Mouse (Mus musculus) mouse trophoblast stem cell (cell line): ENCODE measurements around the gene Tmem51.
"Not testable (repeated sequence)": the region's sequence is repeated elsewhere in the genome, so short reads cannot be mapped to it uniquely, and the experiment has no call there.

Source experiments
- in situ Hi-C, 2 experiments: fragments of 300-500 bp; cut with MseI, MboI; formaldehyde crosslinking; loops; 2 replicates in 1 of 2; 3 replicates in 1 of 2; pipeline ENCODE4 v1.15.1; 2025

Tmem51 gene

GRCm38 (mm10) chr4:142024536-142024935 is 59.6 kb downstream of the Tmem51 start:
- in situ Hi-C loops, result no loop called here

- in situ Hi-C loops, result no loop called here
Measured at GRCm38 (mm10) chr4:142023166-142023565, 60.9 kb downstream of the Tmem51 start.

GRCm38 (mm10) chr4:142017686-142018085 is 66.4 kb downstream of the Tmem51 start:
- in situ Hi-C loops, result no loop called here

DNA sequence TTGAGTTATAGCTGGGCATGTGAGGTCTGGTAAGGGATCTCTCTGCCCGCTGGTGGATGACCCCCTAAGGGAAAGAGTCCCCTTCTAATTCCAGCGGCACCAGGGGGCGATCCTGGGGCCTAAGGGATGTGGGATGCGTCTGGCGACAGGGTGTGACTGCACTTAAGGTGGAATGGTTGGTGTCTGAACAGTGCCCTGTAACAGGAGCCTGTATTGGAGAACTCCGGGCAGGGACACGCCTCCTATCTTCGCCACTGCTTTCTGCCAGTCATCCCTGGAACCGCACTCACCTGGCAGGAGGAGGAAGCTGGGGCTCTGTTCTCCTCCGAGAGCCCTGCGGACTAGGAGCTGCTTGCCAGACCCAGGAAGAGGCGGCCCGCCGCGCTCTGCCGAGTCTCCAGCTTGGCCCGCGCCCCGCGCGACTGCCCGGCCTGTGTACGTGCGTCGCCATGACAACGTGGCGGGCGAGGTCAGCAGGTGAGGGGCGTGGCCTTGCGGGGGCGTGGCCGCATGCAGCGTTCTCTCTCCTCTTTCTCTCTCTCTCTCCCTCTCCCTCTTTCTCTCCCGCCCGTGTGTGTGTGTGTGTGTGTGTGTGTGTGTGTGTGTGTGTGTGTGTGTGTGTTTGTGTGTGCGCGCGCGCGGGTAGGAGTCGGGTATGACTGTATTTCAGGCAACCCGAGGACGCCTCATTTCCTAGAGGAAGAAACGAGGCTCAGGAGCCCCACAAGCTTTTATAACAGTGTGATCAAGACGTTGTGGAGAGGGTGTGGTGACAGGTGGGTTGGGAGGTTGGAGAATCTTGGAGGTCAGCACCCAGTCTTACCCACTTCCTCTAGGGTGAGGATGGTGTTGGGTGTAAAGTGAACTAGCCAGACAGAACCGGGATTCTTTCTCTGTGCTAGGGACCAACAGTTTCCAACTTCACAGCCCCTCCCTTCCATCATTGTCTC is 69.2 kb downstream of the Tmem51 start, which contains the start of gene Fhad1:
Fhad1 (minus strand) TSS at position 424 of the 950 bp plus-strand sequence.
- in situ Hi-C loops, result no loop called here

GRCm38 (mm10) chr4:142011236-142011635 is 72.9 kb downstream of the Tmem51 start:
- in situ Hi-C loops, result no loop called here

- in situ Hi-C loops, result no loop called here
Measured at GRCm38 (mm10) chr4:142010441-142010840, 73.7 kb downstream of the Tmem51 start.

GRCm38 (mm10) chr4:142008206-142008605 is 75.9 kb downstream of the Tmem51 start:
- in situ Hi-C loops, result loop anchor here (5.0 to 10.0 kb wide), 3 partner anchors 77 to 94 kb away; partner anchors contain the start of gene Tmem51 (in 1 of the 2)

DNA sequence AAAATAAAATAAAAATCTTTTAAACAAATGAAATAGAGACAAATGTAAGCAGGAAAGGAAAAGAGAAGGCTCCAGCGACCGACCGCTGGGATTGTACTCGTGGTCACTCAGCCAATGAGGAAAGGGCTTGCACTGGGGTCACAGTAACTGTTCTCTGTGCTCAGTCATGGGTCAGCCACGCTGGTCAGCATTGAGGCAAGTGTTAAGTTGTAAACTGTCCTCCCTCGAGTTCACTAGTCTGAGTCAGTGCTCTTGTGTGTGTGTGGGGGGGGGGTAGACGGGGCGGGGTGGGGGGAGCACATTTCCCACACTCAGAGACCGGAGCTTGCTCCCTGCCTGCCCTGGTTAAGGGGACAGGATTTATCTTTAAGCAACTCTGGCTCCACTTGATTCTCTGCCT is 83.5 kb downstream of the Tmem51 start:
- in situ Hi-C loops, result loop anchor here in 1 of 2 experiments (10.0 kb wide), 1 partner anchor 84 kb away; the partner anchor contains the start of gene Tmem51

DNA sequence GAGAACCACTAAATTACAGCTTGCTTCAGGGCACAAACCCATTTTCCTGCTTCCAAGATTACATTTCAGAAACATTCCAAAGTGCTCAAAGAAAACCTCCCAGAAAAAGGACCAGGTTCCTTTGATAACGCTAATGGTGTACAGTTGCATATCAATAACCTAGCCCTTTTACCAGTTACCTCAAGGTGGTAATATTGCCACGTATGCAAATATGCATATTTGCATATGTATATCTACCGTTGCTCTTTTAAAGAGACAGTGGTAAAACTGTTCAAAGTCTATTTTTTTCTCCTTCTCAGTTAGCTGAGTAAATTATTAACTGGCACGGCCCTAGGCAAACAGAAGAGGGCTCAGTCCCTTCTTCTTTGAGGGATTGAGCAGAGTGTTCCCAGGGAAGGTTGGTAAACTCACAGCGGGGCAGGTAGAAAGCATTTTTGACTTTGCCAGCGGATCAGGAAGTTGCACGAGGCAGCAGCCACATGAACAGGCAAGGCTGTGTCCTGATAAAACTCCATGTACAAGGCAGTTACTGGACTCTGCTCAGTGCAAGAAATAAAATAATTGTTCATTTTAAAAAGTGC is 84.5 kb downstream of the Tmem51 start:
- in situ Hi-C loops, result loop anchor here in 1 of 2 experiments (10.0 kb wide), 1 partner anchor 85 kb away; the partner anchor contains the start of gene Tmem51

- in situ Hi-C loops, result no loop called here
Measured at GRCm38 (mm10) chr4:141998282-141998821, 85.8 kb downstream of the Tmem51 start.

DNA sequence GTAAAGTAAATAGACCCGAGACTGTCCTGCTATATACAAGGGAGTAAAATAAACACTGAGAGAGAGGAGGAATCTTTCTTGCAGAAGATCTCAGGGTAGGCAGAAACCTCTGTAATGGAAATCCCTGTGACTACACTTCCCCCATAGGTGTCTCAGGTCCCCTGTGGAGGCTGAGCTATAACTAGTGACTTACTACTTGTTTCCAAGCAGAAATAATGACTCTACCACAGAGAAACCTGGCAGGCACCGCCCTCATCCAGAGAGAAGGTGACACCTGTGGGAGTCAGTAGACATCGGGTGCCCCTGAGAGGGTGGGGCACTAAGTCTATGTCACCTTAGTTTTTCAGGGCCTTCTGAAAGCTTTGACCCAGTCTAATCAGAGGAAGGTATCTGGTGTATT is 87.2 kb downstream of the Tmem51 start:
- in situ Hi-C loops, result no loop called here

- in situ Hi-C loops, result no loop called here
Measured at GRCm38 (mm10) chr4:141996086-141996485, 88.0 kb downstream of the Tmem51 start.

- in situ Hi-C loops, result not testable (repeated sequence)
Measured at GRCm38 (mm10) chr4:141994062-141994471, 90.0 kb downstream of the Tmem51 start.

- in situ Hi-C loops, result no loop called here
Measured at GRCm38 (mm10) chr4:141993347-141994061, 90.6 kb downstream of the Tmem51 start.

GRCm38 (mm10) chr4:141992530-141993204 is 91.4 kb downstream of the Tmem51 start:
- in situ Hi-C loops, result no loop called here

- in situ Hi-C loops, result no loop called here
Measured at GRCm38 (mm10) chr4:141988178-141988577, 95.9 kb downstream of the Tmem51 start.

GRCm38 (mm10) chr4:141983689-141984088 is 100.4 kb downstream of the Tmem51 start:
- in situ Hi-C loops, result no loop called here

- in situ Hi-C loops, result no loop called here
Measured at GRCm38 (mm10) chr4:141981475-141981874, 102.6 kb downstream of the Tmem51 start.
